8 mouse cellular contexts compared by ENCODE assay signal in genomic region chr3:144207498-144207897, GRCm38 (mm10). TPM values are rescaled to one million over a fixed set of nuclear protein-coding genes. Genes with fewer than 3 reads are reported as not detected.
A peak's percentile ranks its signal among the peaks of the same experiment; 100 is the strongest.
DNase-seq lines count a peak whose midpoint lies in the region; ATAC-seq lines count a peak whose summit lies in the region.

No protein-coding gene starts in this region.

- H3K27me3 ChIP-seq in heart, embryonic 12.5 days (replicated peaks) = no peaks in the 10 kb centered on the region

- no peak overlapping the region for H3K4me3 ChIP-seq in heart, embryonic 12.5 days

- H3K9me3 ChIP-seq in heart, embryonic 12.5 days (replicated peaks) = no peaks in the 10 kb centered on the region

- H3K4me2 ChIP-seq in heart, embryonic 12.5 days = no peak overlapping the region

- H3K4me1 ChIP-seq in heart, embryonic 12.5 days (replicated peaks) = no peaks in the 10 kb centered on the region

- peak; percentile 58 to 80 for DNase-seq in heart, adult 18-20 months
- DNase-seq in right cerebral cortex, postnatal 4 days = peak; percentile 55
- no peak for DNase-seq in right cerebral cortex, postnatal 25 days
- DNase-seq in cerebellum, adult 18-20 months = peak; percentile 72 to 75
- peak; percentile 83 for DNase-seq in induced T-regulatory cell, adult 2 months (ENCODE audit: low read depth)

- ATAC-seq in heart, embryonic 12.5 days (ENCODE audit: insufficient number of reproducible peaks, low FRiP score) = no peak
- peak; percentile 54 for ATAC-seq in megakaryocyte-erythroid progenitor cell, adult 5-6 weeks (replicated peaks; ENCODE audit: low FRiP score, low TSS enrichment, poor library complexity, severe bottlenecking)
- ATAC-seq in erythroblast, adult 5-6 weeks (replicated peaks; ENCODE audit: low FRiP score, poor library complexity, severe bottlenecking) = no peak

- H3K27ac ChIP-seq in heart, embryonic 12.5 days (ENCODE audit: poor library complexity, severe bottlenecking) = no peak overlapping the region

- 43% methylated on average over 5 of the region's 5 CpGs for WGBS in heart, embryonic 12.5 days

- no peak overlapping the region for H3K9ac ChIP-seq in heart, embryonic 12.5 days

- no peaks in the 10 kb centered on the region for H3K36me3 ChIP-seq in heart, embryonic 12.5 days

RNA-seq across cellular contexts. Expression of gene Lmo4, which starts 2.5 kb away (rescaled TPM):
- total RNA-seq in heart, adult 18-20 months (2021) = 10 to 100 TPM; 28.6 to 29.1 TPM
- polyA plus RNA-seq in heart, embryonic 12.5 days (2016; fragmentation: Nextera tagmentation; extraction: Ambion mirVana) = 44.9 and 45.9 TPM in 2 replicates
- 23.9 and 27.0 TPM in 2 replicates for total RNA-seq in megakaryocyte-erythroid progenitor cell, adult 5-6 weeks (2014; fragmentation: Nextera tagmentation)
- 18.7 and 18.9 TPM in 2 replicates for total RNA-seq in megakaryocyte-erythroid progenitor cell, adult 5-6 weeks (2017)
- total RNA-seq in erythroblast, adult 5-6 weeks (2015; ENCODE audit: low replicate concordance) = 64.8 and 103 TPM in 2 replicates
- total RNA-seq in erythroblast, adult 5-6 weeks (2017; ENCODE audit: low replicate concordance) = 21.9 and 22.7 TPM in 2 replicates
